Mouse (Mus musculus) urinary bladder, adult 2 months (tissue): ENCODE data around the gene Gpc4. TPM values are rescaled to one million over a fixed set of nuclear protein-coding genes. Genes with fewer than 3 reads are reported as not detected.

Experiments used
- DNase-seq: peaks from one replicate; pipeline ENCODE4 v3.0.0; 2022; ENCODE audit warnings: low spot score
- polyA plus RNA-seq: library from polyadenylated mRNA; depleted of rRNA; stranded (reverse); fragments of >200 nt; gene quantifications from 2 replicates; pipeline ENCODE4 v1.2.3, GENCODE M21; 2012; rRNA removed

Gene Gpc4
- polyA plus RNA-seq, 1 experiment: 49.9 TPM

DNA sequence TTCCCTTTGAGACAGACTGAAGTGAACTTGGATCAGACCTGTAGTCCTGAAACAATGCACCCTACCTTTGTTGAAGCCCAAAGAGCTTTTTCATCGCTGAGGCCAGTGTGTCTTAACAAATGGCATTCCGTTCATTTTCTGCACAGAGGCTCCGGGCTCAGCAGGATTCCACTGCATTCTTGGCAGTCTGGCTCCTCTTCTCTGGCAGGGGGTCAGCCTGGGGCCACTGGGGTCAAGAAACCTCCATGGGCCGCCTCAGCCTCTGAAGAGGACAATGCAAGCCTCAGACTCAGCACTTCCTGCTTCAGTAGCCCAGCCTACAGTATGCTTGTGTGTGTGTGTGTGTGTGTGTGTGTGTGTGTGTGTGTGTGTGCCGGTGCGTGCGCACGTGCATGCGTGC is 147.4 kb downstream of the Gpc4 start:
- no peak for DNase-seq

Other genes starting within 250 kb of the Gpc4 start
- not detected in 2 replicates for gene 1700080O16Rik, start 192.5 kb downstream of the Gpc4 start, polyA plus RNA-seq